Mouse (Mus musculus) inflammation-experienced regulatory T-cells, adult 6 months (primary cell): ENCODE results near the gene Nlrp4b. TPM values are rescaled to one million over a fixed set of nuclear protein-coding genes. Genes with fewer than 3 reads are reported as not detected.
"Not testable (repeated sequence)": the region's sequence is repeated elsewhere in the genome, so short reads cannot be mapped to it uniquely, and the experiment has no call there.

Source experiments
- ATAC-seq: one replicate; pipeline ENCODE4 v1.8.0; 2017
- polyA plus RNA-seq, 3 experiments: library from polyadenylated mRNA; unstranded; fragments of 100-300 nt; shearing (Covaris generic); gene quantifications; one replicate each; pipeline ENCODE4 v1.2.1; 2017

Gene Nlrp4b
- polyA plus RNA-seq = not detected

DNA sequence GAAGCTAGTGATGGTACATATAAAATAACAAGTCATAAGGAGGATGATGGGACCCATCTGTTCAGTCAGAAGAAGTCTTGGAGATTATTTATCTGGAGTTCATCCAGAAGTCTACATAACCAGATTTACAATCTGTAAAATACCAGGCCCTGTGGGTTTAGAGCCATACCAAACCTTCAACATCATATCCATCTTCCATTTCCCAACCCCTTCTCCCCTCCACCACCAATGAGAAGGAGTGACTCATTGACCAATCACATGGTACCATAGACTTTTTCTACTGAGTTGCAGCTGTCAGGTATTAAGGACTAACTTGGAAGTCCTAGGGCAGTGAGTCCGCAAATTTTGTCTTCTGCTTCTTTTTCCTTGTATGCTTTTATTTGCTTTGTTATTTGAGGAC, at the start of gene Nlrp4b:
Gene Nlrp4b, plus strand, starts transcription at position 301 of the 400 bp plus-strand sequence.
- no peak for ATAC-seq

DNA sequence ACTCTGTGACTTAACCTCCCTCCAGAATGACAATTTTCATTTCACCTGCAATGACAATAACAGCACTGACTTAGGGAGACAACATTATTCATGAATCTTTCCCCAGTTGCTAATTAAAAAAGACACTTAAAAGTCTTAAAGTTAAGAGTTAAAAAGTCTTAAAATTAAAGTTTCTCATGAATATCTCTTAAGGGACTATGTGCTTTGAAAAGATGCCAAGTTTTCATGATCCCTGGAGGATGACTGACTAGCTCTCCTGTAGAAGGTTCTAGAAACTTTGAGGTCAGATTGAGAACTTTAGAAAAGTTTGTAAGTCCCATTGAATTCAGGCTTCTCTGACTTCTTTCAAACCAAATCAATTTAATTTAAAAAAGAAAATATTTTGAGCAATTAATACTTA, 66.7 kb downstream of the Nlrp4b start, which contains the start of gene Vmn1r71:
Gene Vmn1r71, minus strand, starts transcription at position 101 of the 400 bp plus-strand sequence.
- ATAC-seq = no peak

DNA sequence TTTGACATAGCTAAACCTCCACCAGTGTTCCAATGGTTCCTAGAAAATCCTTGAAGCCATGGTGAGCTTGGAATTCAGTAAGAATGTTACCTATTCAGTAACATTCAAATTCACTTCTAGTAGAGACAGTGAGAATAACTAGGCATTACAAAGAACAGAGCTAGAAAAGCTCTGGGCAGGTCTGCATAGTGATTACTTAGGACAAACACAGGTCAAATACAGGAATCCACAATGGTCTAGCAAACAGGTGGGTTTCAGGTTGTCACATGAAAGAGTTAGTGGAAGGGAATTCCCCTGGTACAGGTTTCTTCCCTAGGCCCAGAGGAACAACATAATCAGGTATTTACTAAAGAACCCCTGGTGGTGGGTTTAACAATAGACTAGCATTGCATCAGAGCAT, 70.0 kb downstream of the Nlrp4b start:
- ATAC-seq = not testable (repeated sequence)

Other genes with a start within 250 kb of the Nlrp4b start
- gene Vmn1r67, start 244.5 kb upstream of the Nlrp4b start, polyA plus RNA-seq = not detected
- 1 to 10 TPM; 1.4 to 2.4 (median 2.3) TPM for gene Zik1, start 192.4 kb upstream of the Nlrp4b start, polyA plus RNA-seq
- under 1 TPM in 1 of 3 experiments, not detected in 2; 0.07 TPM for gene Vmn1r68, start 129.3 kb upstream of the Nlrp4b start, polyA plus RNA-seq
- gene Vmn1r69, start 74.1 kb upstream of the Nlrp4b start, polyA plus RNA-seq = not detected
- gene Vmn1r70, start 56.3 kb upstream of the Nlrp4b start, polyA plus RNA-seq = not detected
- gene Vmn1r71, start 66.6 kb downstream of the Nlrp4b start, polyA plus RNA-seq = not detected
- gene Zscan4b, start 217.3 kb downstream of the Nlrp4b start, polyA plus RNA-seq = not detected